Mouse (Mus musculus): ENCODE measurements around the gene Ttc4.

- TF ChIP-seq CTCF (IDR thresholded peaks at IDR 0.05; ENCODE audit: borderline replicate concordance, insufficient read depth, low read depth, low read length), result no peak
- TF ChIP-seq POLR2A (IDR thresholded peaks at IDR 0.05; ENCODE audit: borderline replicate concordance, insufficient read depth, low read length), result no peak
These were observed 2.2 kb upstream of the Ttc4 start for GRCm38 (mm10) chr4:106680955-106681354.
